Mouse (Mus musculus) lung, adult 2 months (tissue): ENCODE measurements around the gene Gak.

Experiments used
- CTCF ChIP-seq: fragments of 200-500 bp; IDR thresholded peaks from 2 replicates; pipeline ENCODE4 v1.5.1; 2011; ENCODE audit warnings: mild to moderate bottlenecking, low read length, control low read depth; ENCODE audit not compliant: insufficient read depth
- POLR2A ChIP-seq: fragments of 200-500 bp; IDR thresholded peaks from 2 replicates; pipeline ENCODE4 v1.6.1; 2011; ENCODE audit warnings: low read depth, mild to moderate bottlenecking, control low read depth, low read length, borderline replicate concordance; ENCODE audit errors: extremely low read depth

DNA sequence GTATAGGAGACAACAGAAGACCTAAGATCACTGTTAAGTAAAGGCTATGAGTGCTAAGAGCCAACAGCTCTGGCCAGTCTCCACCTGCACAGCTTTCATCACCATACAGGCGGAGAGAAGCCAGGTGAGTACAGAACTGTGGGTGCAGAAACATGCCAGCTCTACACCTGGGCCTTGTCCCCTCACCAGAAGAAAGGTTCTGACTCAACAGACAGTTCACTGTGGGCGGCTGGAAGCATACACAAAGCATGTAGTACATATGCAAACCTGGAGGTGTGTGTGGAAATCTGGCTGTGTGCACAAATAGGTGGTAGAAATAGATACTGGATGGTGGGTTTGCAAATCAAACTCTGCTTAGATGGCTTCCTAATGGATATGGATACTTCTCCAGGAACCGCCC is 107.0 kb downstream of the Gak start:
- TF ChIP-seq POLR2A (no peak), CTCF (no peak)
